Mouse (Mus musculus): ENCODE data around the gene Pced1b. TPM values are rescaled to one million over a fixed set of nuclear protein-coding genes. Genes with fewer than 3 reads are reported as not detected.

Pced1b gene
- total and polyA plus RNA-seq, 2 experiments from 2014 or later, result 0.89 to 2.6 TPM

DNA sequence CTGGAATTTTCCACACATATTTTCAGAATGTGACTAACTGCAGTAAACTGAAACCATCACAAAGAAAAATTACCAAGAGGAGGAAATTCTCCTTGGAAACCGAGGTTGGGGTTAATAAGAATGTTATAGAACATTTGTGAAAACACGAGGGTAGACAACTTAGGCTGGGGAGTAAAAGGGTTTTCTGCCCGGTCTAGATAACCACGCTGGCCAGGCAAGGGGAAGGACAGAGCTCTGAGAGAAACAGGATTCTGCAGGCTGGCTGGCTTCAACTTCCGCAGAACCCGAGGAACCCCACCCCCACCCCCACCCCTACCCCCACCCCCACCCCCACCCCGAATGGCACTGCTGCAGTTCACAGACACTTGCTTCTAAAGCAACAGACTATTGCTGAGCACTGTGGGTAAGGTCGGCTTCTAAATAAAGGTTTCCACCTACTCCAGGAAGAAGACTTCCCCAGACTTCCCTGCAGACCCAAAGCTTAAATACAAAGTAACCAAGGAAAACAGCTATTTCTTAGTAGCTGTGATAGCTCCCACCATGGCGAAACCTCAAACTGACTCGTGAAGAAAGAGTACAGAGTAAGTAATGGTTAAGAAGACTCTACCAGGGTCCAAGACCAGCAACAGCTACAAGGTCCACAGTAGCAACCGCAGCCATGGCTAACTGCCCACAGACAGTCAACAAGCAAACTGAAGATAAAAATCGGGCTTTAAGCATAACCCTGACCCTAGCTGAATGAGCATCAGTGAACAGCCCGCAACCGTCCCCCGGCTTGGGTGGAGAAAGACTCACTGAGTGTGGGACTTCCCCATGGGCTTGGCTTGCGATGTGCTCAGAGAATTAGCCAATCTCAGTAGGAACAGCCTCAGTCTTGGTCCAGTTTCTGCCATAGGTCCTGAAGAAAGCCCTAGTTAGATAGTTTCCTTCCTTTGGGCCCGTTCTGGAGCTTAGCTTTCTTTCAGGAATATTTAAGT, 34.1 kb upstream of the Pced1b start:
- Histone ChIP-seq H3K4me1 (ENCODE audit: control insufficient read depth, insufficient read depth) (no peaks in the 10 kb centered on the region), H3K27me3 (ENCODE audit: control insufficient read depth, insufficient read depth, low read length) (no peaks in the 10 kb centered on the region), H3K4me2 (ENCODE audit: low read depth, low read length) (no peak overlapping the region), H3K4me3 (ENCODE audit: low read depth, low read length) (no peak overlapping the region), H3K27ac (ENCODE audit: low read depth) (no peak overlapping the region), H3K9me3 (replicated peaks; ENCODE audit: control insufficient read depth, low read length) (no peaks in the 10 kb centered on the region), H3K9ac (replicated peaks; ENCODE audit: low read depth, low read length) (no peak overlapping the region), H3K36me3 (replicated peaks; ENCODE audit: control insufficient read depth, insufficient read depth, low read length) (no peaks in the 10 kb centered on the region)
- TF ChIP-seq CTCF (IDR thresholded peaks at IDR 0.05; ENCODE audit: low read depth) (no peak), EP300 (IDR thresholded peaks at IDR 0.05; ENCODE audit: low read depth) (no peak)
- 61% methylated on average over 17 of the region's 17 CpGs for WGBS
- no peak for ATAC-seq (ENCODE audit: insufficient read depth, low read depth)
- DNase-seq (ENCODE audit: low spot score), result no peak

DNA sequence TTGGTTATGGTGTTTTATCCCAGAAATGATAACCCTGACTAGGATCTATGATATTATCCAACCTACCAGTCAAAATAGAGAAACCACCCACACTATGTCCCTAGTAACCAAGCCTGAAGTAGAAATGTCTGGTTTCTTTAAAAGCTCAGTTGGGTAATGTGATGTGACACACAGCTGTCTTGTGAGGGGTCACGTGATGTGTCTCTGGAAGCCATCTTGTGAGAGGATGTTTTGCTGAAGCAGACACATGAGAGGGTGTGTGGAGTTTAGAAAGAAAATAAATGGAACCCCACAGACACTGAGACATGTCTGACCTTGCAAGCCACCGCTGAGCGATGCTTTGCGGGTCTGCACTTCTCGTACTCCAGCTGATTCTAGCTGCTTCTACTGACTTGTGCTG, 30.1 kb upstream of the Pced1b start:
- no peak overlapping the region for H3K9ac ChIP-seq (replicated peaks; ENCODE audit: low read depth, low read length)
- H3K4me3 ChIP-seq (ENCODE audit: low read depth, low read length), result no peak overlapping the region
- no peak overlapping the region for H3K4me2 ChIP-seq (ENCODE audit: low read depth, low read length)
- H3K27ac ChIP-seq (ENCODE audit: low read depth), result no peak overlapping the region
- no peaks in the 10 kb centered on the region for H3K9me3 ChIP-seq (replicated peaks; ENCODE audit: control insufficient read depth, low read length)
- no peaks in the 10 kb centered on the region for H3K27me3 ChIP-seq (ENCODE audit: control insufficient read depth, insufficient read depth, low read length)
- no peak for ATAC-seq (ENCODE audit: insufficient read depth, low read depth)
- no peak for TF ChIP-seq CTCF (IDR thresholded peaks at IDR 0.05; ENCODE audit: low read depth)
- TF ChIP-seq EP300 (IDR thresholded peaks at IDR 0.05; ENCODE audit: low read depth), result no peak
- no peaks in the 10 kb centered on the region for H3K4me1 ChIP-seq (ENCODE audit: control insufficient read depth, insufficient read depth)
- H3K36me3 ChIP-seq (replicated peaks; ENCODE audit: control insufficient read depth, insufficient read depth, low read length), result no peaks in the 10 kb centered on the region
- WGBS, result 95% methylated on average over 5 of the region's 5 CpGs
- no peak for DNase-seq (ENCODE audit: low spot score)

DNA sequence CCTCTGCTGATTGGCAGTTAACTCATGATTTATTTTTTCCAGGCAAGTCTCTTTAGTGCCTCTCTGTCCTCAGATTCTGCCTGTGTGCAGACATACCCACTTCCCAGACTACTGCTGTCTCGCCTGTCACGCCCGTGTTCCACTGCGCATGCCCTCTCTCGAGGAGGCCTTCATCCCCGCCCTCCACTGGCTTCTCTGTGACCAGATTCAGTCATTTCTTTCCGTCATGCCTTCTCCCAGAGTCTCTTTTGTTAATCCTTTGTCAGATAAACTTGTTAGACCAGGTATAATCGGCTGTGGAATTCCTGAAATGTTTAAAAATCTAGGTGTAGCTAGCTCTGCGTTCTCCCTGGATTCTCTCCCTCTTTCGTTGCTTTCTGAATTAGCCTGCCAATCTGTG, 23.5 kb upstream of the Pced1b start:
- no peak for DNase-seq (ENCODE audit: low spot score)
- 88% methylated on average over 10 of the region's 10 CpGs for WGBS
- no peak for ATAC-seq (ENCODE audit: insufficient read depth, low read depth)
- Histone ChIP-seq H3K36me3 (replicated peaks; ENCODE audit: control insufficient read depth, insufficient read depth, low read length) (no peaks in the 10 kb centered on the region), H3K27ac (ENCODE audit: low read depth) (no peak overlapping the region), H3K9ac (replicated peaks; ENCODE audit: low read depth, low read length) (no peak overlapping the region), H3K27me3 (ENCODE audit: control insufficient read depth, insufficient read depth, low read length) (no peaks in the 10 kb centered on the region), H3K9me3 (replicated peaks; ENCODE audit: control insufficient read depth, low read length) (no peaks in the 10 kb centered on the region), H3K4me1 (ENCODE audit: control insufficient read depth, insufficient read depth) (no peaks in the 10 kb centered on the region), H3K4me3 (ENCODE audit: low read depth, low read length) (no peak overlapping the region), H3K4me2 (ENCODE audit: low read depth, low read length) (no peak overlapping the region)
- no peak for TF ChIP-seq CTCF (IDR thresholded peaks at IDR 0.05; ENCODE audit: low read depth)
- TF ChIP-seq EP300 (IDR thresholded peaks at IDR 0.05; ENCODE audit: low read depth), result no peak

DNA sequence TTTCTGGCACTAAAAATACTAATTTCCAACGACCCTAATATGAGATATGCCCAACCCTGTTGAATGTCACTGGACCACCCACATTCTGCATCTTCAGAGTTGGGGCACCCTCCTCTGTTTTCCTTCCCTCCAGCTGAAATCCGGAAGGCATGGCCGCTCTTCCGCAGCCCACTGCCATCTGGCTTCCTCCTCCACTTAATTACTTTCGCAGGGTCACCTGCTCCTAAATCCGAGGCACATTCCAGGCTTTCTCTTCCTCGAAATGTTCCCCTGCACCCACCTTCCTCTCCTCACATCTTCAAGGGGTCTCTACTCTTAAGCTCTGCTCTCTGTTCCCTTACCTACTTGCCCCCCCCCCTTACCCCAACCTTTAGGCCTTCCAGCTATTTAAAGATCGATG, 22.9 kb upstream of the Pced1b start:
- Histone ChIP-seq H3K4me2 (ENCODE audit: low read depth, low read length) (no peak overlapping the region), H3K9ac (replicated peaks; ENCODE audit: low read depth, low read length) (no peak overlapping the region), H3K36me3 (replicated peaks; ENCODE audit: control insufficient read depth, insufficient read depth, low read length) (no peaks in the 10 kb centered on the region), H3K27me3 (ENCODE audit: control insufficient read depth, insufficient read depth, low read length) (no peaks in the 10 kb centered on the region), H3K4me1 (ENCODE audit: control insufficient read depth, insufficient read depth) (no peaks in the 10 kb centered on the region), H3K4me3 (ENCODE audit: low read depth, low read length) (no peak overlapping the region), H3K27ac (ENCODE audit: low read depth) (no peak overlapping the region), H3K9me3 (replicated peaks; ENCODE audit: control insufficient read depth, low read length) (no peaks in the 10 kb centered on the region)
- DNase-seq (ENCODE audit: low spot score) (no peak), ATAC-seq (ENCODE audit: insufficient read depth, low read depth) (no peak)
- TF ChIP-seq CTCF (IDR thresholded peaks at IDR 0.05; ENCODE audit: low read depth), result no peak
- TF ChIP-seq EP300 (IDR thresholded peaks at IDR 0.05; ENCODE audit: low read depth), result no peak
- 78% methylated on average over 8 of the region's 8 CpGs for WGBS

DNA sequence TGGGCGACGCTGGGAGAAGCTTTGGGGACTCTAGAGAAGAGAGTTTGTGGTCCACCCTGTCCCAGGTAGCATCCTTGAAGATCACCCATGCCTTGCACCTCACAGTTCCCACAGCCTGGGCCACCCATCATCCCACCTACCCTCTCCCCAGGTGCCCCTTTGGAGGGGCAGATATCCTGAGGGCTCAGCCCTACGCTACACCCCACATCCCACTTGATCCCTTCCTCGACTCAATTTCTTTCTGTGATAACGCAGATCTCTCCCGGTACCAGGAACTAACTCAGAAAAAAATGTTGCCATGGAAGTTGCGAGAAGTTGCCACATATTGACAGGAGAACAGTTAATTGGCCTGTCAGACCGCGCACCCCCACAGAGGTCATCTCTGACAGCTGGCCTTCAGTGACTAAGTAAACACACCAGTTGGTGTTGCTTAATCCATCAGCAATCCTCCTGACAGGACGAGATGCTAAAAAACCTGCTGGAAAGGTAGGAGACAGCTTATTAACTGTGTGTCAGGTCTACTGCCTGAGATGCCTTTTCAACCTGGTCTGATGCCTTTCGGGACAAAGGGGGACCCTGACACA, 17.3 kb upstream of the Pced1b start:
- TF ChIP-seq CTCF (IDR thresholded peaks at IDR 0.05; ENCODE audit: low read depth) (no peak), EP300 (IDR thresholded peaks at IDR 0.05; ENCODE audit: low read depth) (no peak)
- Histone ChIP-seq H3K4me1 (ENCODE audit: control insufficient read depth, insufficient read depth) (no peaks in the 10 kb centered on the region), H3K4me3 (ENCODE audit: low read depth, low read length) (no peak overlapping the region), H3K9me3 (replicated peaks; ENCODE audit: control insufficient read depth, low read length) (0 out of 2 replicates have a peak, but pooled peaks cover 11% of the 10 kb centered on the region), H3K27me3 (ENCODE audit: control insufficient read depth, insufficient read depth, low read length) (no peaks in the 10 kb centered on the region), H3K9ac (replicated peaks; ENCODE audit: low read depth, low read length) (no peak overlapping the region), H3K36me3 (replicated peaks; ENCODE audit: control insufficient read depth, insufficient read depth, low read length) (no peaks in the 10 kb centered on the region), H3K4me2 (ENCODE audit: low read depth, low read length) (no peak overlapping the region), H3K27ac (ENCODE audit: low read depth) (no peak overlapping the region)
- WGBS, result 77% methylated on average over 11 of the region's 11 CpGs
- ATAC-seq (ENCODE audit: insufficient read depth, low read depth) (no peak), DNase-seq (ENCODE audit: low spot score) (no peak)
